Mouse (Mus musculus): ENCODE measurements around the gene Ccdc159. TPM values are rescaled to one million over a fixed set of nuclear protein-coding genes. Genes with fewer than 3 reads are reported as not detected.

The Ccdc159 gene
- polyA plus RNA-seq, 1 experiment from 2014 or later: 3.8 TPM

Other genes starting within 250 kb of the Ccdc159 start
- gene Ldlr, start 204.0 kb upstream of the Ccdc159 start, polyA plus RNA-seq (2016; fragmentation: Nextera tagmentation; extraction: Ambion mirVana): 26.0 and 30.8 TPM in 2 replicates
- 84.5 and 86.8 TPM in 2 replicates for gene Spc24, start 167.2 kb upstream of the Ccdc159 start, polyA plus RNA-seq (2016; fragmentation: Nextera tagmentation; extraction: Ambion mirVana)
- 18.9 and 19.9 TPM in 2 replicates for gene Kank2, start 128.7 kb upstream of the Ccdc159 start, polyA plus RNA-seq (2016; fragmentation: Nextera tagmentation; extraction: Ambion mirVana)
- gene Angptl8, start 92.0 kb upstream of the Ccdc159 start, polyA plus RNA-seq (2016; fragmentation: Nextera tagmentation; extraction: Ambion mirVana): 1.7 and 1.9 TPM in 2 replicates
- 52.3 and 59.0 TPM in 2 replicates for gene Dock6, start 74.8 kb upstream of the Ccdc159 start, polyA plus RNA-seq (2016; fragmentation: Nextera tagmentation; extraction: Ambion mirVana)
- gene Rab3d, start 9.3 kb upstream of the Ccdc159 start, polyA plus RNA-seq (2016; fragmentation: Nextera tagmentation; extraction: Ambion mirVana): 10.5 and 12.2 TPM in 2 replicates
- 38.3 and 38.4 TPM in 2 replicates for gene Tmem205, start 85 bp downstream of the Ccdc159 start, polyA plus RNA-seq (2016; fragmentation: Nextera tagmentation; extraction: Ambion mirVana)
- gene Plppr2, start 9.6 kb downstream of the Ccdc159 start, polyA plus RNA-seq (2016; fragmentation: Nextera tagmentation; extraction: Ambion mirVana): 8.2 and 8.4 TPM in 2 replicates
- gene Swsap1, start 28.3 kb downstream of the Ccdc159 start, polyA plus RNA-seq (2016; fragmentation: Nextera tagmentation; extraction: Ambion mirVana): 4.8 and 5.8 TPM in 2 replicates
- gene Epor, start 36.0 kb downstream of the Ccdc159 start, polyA plus RNA-seq (2016; fragmentation: Nextera tagmentation; extraction: Ambion mirVana): 10.9 and 12.0 TPM in 2 replicates
- 1.7 and 2.0 TPM in 2 replicates for gene Rgl3, start 62.0 kb downstream of the Ccdc159 start, polyA plus RNA-seq (2016; fragmentation: Nextera tagmentation; extraction: Ambion mirVana)
- 0.17 and 0.29 TPM in 2 replicates for gene Ccdc151, start 75.2 kb downstream of the Ccdc159 start, polyA plus RNA-seq (2016; fragmentation: Nextera tagmentation; extraction: Ambion mirVana)
- 79.5 and 81.4 TPM in 2 replicates for gene Prkcsh, start 75.3 kb downstream of the Ccdc159 start, polyA plus RNA-seq (2016; fragmentation: Nextera tagmentation; extraction: Ambion mirVana)
- 0.13 and 0.40 TPM in 2 replicates for gene Elavl3, start 124.6 kb downstream of the Ccdc159 start, polyA plus RNA-seq (2016; fragmentation: Nextera tagmentation; extraction: Ambion mirVana)
- gene Gm49318, start 143.8 kb downstream of the Ccdc159 start, polyA plus RNA-seq (2016; fragmentation: Nextera tagmentation; extraction: Ambion mirVana): not detected in 2 replicates
- 9.8 and 10.0 TPM in 2 replicates for gene Zfp653, start 143.9 kb downstream of the Ccdc159 start, polyA plus RNA-seq (2016; fragmentation: Nextera tagmentation; extraction: Ambion mirVana)
- 49.3 and 51.4 TPM in 2 replicates for gene Ecsit, start 158.0 kb downstream of the Ccdc159 start, polyA plus RNA-seq (2016; fragmentation: Nextera tagmentation; extraction: Ambion mirVana)
- gene Cnn1, start 171.7 kb downstream of the Ccdc159 start, polyA plus RNA-seq (2016; fragmentation: Nextera tagmentation; extraction: Ambion mirVana): 391 and 421 TPM in 2 replicates
- 102 and 104 TPM in 2 replicates for gene Elof1, start 189.7 kb downstream of the Ccdc159 start, polyA plus RNA-seq (2016; fragmentation: Nextera tagmentation; extraction: Ambion mirVana)
- 28.9 and 31.6 TPM in 2 replicates for gene Acp5, start 208.2 kb downstream of the Ccdc159 start, polyA plus RNA-seq (2016; fragmentation: Nextera tagmentation; extraction: Ambion mirVana)
- gene Pigyl, start 229.4 kb downstream of the Ccdc159 start, polyA plus RNA-seq (2016; fragmentation: Nextera tagmentation; extraction: Ambion mirVana): 43.8 and 45.2 TPM in 2 replicates